Mouse (Mus musculus): ENCODE measurements around the gene Cenpm. TPM values are rescaled to one million over a fixed set of nuclear protein-coding genes. Genes with fewer than 3 reads are reported as not detected.

The Cenpm gene
- polyA plus RNA-seq, 1 experiment: 3.4 TPM

GRCm38 (mm10) chr15:82243742-82244114, 820 bp downstream of the Cenpm start:
- DNase-seq (ENCODE audit: low read depth): no peak

- DNase-seq (ENCODE audit: low read depth): no peak
These were observed 1.2 kb downstream of the Cenpm start for GRCm38 (mm10) chr15:82243311-82243710.

DNA sequence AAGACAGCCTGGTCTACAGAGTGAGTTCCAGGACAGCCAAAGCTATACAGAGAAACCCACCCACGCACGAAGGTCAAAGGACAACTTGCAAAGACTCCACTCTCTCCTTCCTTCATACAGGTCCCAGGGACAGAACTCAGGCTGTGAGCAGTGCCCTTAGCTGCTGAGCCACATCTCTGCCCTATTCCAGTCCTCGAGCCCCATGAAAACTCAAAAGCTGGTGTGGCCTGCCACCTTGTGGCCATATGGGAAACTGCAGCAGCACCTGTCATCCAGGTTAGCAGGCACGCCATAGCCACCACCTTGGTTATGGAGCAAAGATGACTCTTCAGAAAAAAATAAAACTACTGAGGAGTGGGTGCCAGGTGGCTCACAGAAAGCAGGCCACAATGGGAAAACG, 8.0 kb downstream of the Cenpm start:
- no peak for DNase-seq (ENCODE audit: low read depth)

- no peak for DNase-seq (ENCODE audit: low read depth)
These were observed 8.9 kb downstream of the Cenpm start for GRCm38 (mm10) chr15:82235661-82236060.

- no peak for DNase-seq (ENCODE audit: low read depth)
These were observed 11.9 kb downstream of the Cenpm start for GRCm38 (mm10) chr15:82232651-82233050.

DNA sequence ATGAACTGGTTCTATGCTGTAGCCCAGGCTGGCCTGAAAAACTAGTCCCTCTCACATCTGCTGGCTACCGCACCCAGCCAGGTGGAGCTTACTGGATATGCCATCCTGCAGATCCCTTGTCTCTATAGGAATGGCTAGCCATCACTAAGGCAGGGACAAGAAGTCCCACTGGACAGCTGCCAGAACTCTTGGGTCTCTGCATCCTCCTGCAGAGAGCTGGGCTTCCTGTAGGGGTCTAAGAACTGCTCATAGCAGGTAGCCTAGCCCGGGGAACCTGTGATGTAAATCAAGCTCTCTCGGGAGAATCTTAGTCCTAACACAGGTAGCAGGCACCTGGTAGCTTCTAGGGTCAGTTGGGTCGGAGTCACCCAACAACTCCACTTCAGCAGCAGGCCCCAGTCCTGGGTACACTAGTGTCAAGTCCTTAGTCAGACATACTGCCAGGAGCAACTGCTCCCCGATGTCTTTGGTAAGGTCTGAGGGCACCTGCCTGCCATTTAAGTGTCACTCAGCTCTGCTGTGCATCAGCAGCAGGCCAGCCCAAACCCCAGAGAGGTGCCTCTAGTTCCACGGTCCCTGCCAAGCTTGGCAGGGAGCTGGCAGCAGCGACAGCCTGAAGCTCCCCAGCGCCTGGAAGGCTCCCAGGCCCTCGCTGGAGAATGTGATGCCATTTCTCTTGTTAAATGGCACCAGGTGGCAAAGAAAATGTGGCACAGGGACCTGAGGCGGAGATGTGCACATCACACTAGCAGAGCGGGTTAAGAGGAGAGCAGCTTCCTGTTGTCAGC, 12.8 kb downstream of the Cenpm start:
- DNase-seq (ENCODE audit: low read depth): no peak

DNA sequence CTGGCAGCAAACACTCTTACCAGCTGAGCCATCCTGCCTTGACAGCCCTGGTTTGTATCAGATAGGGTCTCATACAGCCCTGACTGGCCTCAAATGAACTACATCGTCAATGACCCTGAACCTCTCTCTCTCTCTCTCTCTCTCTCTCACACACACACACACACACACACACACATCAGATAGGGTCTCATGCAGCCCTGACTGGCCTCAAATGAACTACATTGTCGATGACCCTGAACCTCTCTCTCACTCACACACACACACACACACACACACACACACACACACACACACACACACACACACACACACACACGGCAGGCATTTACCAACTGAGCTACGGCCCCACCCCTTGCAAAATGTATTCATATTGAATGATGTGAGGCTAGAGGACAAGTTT, 13.4 kb downstream of the Cenpm start:
- DNase-seq (ENCODE audit: low read depth): no peak

GRCm38 (mm10) chr15:82230098-82230611, 14.4 kb downstream of the Cenpm start:
- DNase-seq (ENCODE audit: low read depth): no peak

- no peak for DNase-seq (ENCODE audit: low read depth)
These were observed 15.0 kb downstream of the Cenpm start for GRCm38 (mm10) chr15:82229542-82230045.

GRCm38 (mm10) chr15:82225769-82226168, 18.8 kb downstream of the Cenpm start:
- no peak for DNase-seq (ENCODE audit: low read depth)

DNA sequence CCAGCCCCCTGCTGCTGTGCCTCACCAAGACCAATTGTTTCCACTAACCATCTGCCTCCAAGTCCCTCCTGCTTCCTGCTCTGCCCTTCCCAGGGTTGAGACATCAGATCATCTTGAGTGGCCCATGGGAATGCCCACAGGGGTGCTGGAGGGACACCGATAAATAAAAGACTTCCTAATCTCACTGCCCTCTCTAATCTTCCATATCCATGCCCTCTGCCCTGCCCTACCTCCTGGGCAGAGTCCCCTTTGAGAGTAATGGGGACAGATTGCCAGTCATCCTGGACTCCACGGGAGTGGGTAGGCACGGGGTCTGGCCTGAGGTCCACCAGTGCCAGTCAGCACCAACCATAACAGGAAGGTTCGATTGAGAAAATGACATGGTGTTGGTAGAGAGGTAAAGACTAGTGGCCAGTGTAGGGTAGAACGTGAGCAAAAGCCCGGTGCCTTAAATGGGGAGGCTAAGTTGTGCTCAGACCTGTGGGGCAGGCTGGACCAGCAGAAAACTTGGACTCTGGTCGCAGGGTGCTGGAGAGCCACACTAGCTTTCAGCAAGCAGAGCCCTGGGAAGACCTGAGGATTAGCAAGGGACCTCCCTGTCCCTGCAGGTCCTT, 19.8 kb downstream of the Cenpm start:
- DNase-seq (ENCODE audit: low read depth): no peak

- no peak for DNase-seq (ENCODE audit: low read depth)
These were observed 20.6 kb downstream of the Cenpm start, which contains the start of gene Tnfrsf13c for GRCm38 (mm10) chr15:82223657-82224601. TSS of gene Tnfrsf13c (minus strand) at chr15:82224369.

DNA sequence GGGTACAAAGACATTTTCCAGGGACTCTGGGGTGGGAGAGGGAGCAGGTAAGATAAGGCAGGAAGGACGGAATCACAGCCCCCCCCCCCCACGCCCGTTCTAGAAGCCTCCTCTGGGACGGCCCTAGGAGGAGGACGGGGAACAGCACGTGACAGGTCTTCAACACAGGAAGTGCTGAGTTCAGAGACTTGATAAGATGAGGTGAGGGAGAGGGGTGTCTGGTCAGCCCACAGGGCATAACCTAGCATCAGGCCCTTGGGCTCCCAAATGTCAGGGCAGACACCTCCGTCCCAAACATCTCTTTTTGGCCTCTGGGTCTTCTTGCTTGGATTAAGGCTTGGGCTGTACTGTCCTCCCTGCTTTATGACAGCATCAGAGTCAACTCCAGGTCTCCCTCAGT, 21.3 kb downstream of the Cenpm start:
- no peak for DNase-seq (ENCODE audit: low read depth)

DNA sequence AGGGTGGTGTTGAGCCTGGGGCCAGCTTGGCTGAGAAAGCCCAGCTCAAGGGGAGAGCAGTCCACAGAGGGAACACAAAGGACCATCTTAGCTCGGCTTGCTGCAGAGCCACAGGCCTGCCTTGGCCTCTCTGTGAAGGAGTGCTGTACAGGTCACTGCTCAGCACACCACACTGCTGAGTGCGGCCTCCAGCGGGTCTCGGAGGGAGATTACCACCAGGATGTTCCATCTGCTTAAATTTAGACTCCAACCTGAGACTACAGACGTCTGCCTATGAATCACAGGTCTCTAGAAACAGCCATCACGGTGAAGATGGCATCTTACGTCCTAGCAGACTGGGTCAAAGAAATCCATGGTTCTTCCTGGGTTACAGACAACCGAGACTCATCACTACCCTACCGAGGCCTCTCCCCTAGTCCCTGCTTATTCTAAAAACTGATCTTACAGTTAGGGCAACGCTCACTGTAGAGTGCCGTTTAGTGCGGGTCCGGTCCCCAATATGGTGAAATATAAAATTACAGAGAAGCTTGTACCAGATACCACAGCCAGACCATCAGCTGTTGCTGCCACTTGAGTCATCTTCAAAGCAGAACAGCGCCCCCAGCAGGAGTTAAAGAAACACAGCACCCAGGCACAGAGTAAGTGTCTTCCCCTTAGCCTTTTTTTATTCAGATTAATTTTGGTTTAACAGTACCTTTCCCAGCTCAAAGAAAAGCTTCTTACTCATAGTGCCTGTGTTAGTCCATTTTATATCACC, 23.3 kb downstream of the Cenpm start:
- DNase-seq (ENCODE audit: low read depth): no peak

DNA sequence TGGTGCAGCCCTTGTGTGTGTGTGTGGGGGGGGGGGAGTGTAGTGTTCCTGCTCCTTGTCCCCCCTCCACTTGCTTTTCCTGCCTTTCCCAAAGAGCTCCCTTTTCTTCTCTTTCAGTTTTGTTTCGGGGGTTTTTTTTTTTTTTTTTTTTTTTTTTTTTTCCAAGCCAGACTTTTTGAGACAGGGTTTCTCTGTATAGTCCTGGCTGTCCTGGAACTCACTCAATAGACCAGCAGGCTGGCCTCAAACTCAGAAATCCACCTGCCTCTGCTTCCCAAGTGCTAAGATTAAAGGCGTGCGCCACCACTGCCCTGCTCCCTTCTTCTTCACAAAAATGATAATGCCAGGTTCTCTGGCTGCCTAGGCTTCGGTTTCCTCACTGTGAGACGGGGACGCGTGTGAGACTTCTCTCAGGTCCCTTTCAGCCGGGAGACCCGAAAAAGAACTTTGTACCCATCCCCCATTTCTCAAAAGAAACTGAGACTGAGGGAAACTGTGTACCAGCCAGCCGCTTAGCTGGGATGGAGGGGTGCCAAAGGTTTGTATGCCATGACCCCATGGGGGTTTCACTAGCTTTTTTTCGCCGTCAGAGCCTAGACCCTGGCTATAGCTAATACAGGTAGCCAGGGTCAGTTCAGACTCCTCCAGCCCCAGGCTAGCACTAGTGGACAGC, 24.4 kb downstream of the Cenpm start:
- DNase-seq (ENCODE audit: low read depth): no peak

- DNase-seq (ENCODE audit: low read depth): no peak
These were observed 25.5 kb downstream of the Cenpm start for GRCm38 (mm10) chr15:82218778-82219666.

DNA sequence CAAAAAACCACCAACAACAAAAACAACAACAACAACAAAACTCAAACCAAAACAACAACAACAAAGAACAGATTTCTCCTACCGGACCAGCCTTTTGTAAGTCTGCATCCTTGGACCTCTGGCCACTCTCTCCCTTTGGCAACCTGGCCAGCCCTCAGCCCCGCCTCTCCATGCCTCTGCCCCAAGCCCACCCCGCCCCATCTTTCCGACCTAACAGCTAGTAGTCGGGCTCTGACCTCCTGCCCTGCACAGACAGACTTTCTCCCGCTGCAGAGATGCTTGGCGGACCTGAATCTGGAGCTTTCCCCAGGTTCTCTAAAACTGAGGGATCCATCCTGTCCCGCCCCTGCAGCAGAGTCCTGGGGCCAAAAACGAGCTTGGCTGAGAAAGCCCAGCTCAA, 26.6 kb downstream of the Cenpm start:
- no peak for DNase-seq (ENCODE audit: low read depth)

GRCm38 (mm10) chr15:82217039-82217438, 27.5 kb downstream of the Cenpm start:
- no peak for DNase-seq (ENCODE audit: low read depth)

DNA sequence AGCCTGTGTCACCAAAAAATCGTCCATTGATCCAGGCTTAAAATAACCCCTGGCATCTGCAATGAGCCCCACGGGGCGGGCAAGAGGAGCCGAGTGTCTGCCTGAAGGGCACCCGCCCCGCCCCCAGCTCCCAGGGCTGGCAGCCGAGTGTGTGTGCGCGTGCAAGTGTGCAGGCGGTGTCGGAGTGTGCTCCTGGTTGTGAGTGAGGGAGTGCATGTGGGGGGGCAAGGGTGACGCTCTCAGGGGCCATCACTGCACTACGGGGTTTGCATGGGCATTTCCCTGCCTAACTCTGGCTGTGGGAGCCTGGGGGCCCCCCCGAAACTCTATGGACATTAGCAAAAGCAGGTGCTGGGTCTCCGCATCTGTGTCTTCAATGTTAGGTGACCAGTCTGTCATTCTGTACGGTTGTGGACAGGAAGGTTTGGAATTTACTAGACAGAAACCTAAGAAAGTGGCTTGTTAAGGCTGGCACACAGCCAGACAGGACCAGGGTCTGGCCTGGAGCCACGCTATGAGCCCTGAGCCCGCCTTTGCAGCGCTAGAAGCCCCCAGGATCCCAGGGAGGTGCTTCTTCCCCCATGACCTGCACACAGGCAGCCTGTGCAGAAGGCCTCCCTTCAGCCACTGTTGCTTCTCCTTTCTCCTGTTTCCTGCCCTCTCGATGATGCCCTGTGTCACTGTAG, 28.3 kb downstream of the Cenpm start:
- no peak for DNase-seq (ENCODE audit: low read depth)

All from gonadal fat pad, adult 2 months (tissue).